Mouse (Mus musculus) Patski (cell line): ENCODE measurements around the gene Cacng8. TPM values are rescaled to one million over a fixed set of nuclear protein-coding genes. Genes with fewer than 3 reads are reported as not detected.

Source experiments
- ATAC-seq: fragments of 100-300 bp; one replicate; pipeline ENCODE4 v1.8.0; 2021
- CTCF ChIA-PET: fragments of 350-600 bp; sonication (Branson Sonifier 250); formaldehyde crosslinking; loops from one replicate; lab custom pipeline; 2022; ENCODE audit warnings: inconsistent platforms; lab: Charles Lee
- POLR2A ChIA-PET: fragments of 350-600 bp; sonication (Branson Sonifier 250); formaldehyde crosslinking; loops from one replicate; lab custom pipeline; 2022; ENCODE audit warnings: antibody characterized with exemption, inconsistent platforms; lab: Charles Lee
- DNase-seq: peaks from one replicate; pipeline ENCODE4 v3.0.0-alpha.2; 2011; ENCODE audit warnings: low read depth, low spot score
- H3K27me3 ChIP-seq: fragments of 371-371 bp; one replicate; pipeline ENCODE4 v1.5.1; 2021
- CTCF ChIP-seq: fragments of 100-300 bp; IDR thresholded peaks from one replicate; pipeline ENCODE4 v1.5.1; 2021
- in situ Hi-C: fragments of 300-500 bp; cut with MboI; formaldehyde crosslinking; loops from 3 replicates; pipeline ENCODE4 v1.11.1; 2018; ENCODE audit warnings: low pct_unique_long_range_greater_than_20kb, mixed read lengths
- polyA plus RNA-seq: library from polyadenylated mRNA; unstranded; gene quantifications from one replicate; pipeline ENCODE4 v1.2.3, GENCODE M21; 2021

The Cacng8 gene
- 1.7 TPM for polyA plus RNA-seq

DNA sequence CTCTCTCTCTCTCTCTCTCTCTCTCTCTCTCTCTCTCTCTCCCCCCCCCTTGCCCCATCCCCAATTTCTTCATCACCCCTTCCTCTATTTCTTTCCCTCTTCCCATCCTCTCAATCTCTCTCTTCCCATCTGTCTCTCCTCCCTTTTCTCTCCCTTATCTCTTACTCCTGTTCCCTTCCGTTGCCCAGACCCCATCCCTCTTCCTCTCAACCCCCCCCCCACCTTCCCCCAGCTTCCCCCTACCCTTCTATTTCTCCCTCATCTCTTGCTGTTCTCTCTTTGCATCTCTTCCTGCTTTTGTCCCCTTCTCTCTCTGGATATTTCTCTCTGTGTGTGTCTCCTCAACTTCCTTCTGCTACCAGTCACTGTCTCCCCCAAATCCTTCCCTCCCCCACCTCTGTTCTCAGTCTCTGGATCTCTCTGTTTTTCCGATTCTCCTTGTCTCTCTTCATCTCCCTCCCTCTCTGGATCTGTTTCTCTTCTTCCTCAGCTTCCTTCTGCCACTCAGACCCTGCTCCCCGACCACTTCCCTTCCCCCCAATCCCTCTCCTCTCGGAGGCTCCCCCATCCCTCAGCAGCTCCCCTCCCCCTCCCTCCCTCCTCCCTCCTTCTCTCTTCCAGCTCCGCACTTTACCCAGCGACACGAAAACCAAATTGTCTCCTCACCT lies at the start of gene Cacng8:
Gene Cacng8 (plus strand): TSS at position 271 of the 668 bp plus-strand sequence.
- CTCF ChIA-PET = no interaction called here
- DNase-seq = no peak
- TF ChIP-seq CTCF = no peak
- H3K27me3 ChIP-seq = no peaks in the 10 kb centered on the region
- no peak for ATAC-seq
- in situ Hi-C loops = no loop called here
- POLR2A ChIA-PET = no interaction called here

DNA sequence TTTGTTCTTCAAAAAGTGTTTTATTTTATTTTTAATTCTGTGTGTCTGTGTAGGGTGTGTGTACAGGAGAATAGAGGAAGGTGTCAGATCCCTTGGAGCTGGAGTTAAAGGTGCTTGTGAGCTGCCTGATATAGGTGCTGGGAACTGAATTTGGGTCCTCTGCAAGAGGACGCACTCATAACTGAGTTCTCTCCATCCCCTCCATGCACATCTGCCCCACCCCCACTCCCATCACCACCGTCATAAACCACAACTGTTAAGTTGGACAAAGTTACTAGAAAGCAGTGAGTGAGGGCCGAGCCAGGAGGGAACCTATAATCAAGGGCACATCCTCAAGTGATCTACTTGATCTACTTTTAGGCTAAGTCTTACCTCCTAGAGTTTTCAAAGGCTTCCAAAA lies 46.6 kb upstream of the Cacng8 start:
- POLR2A ChIA-PET = no interaction called here
- TF ChIP-seq CTCF = no peak
- DNase-seq = no peak
- in situ Hi-C loops = no loop called here
- H3K27me3 ChIP-seq = no peaks in the 10 kb centered on the region
- CTCF ChIA-PET = no interaction called here
- no peak for ATAC-seq

DNA sequence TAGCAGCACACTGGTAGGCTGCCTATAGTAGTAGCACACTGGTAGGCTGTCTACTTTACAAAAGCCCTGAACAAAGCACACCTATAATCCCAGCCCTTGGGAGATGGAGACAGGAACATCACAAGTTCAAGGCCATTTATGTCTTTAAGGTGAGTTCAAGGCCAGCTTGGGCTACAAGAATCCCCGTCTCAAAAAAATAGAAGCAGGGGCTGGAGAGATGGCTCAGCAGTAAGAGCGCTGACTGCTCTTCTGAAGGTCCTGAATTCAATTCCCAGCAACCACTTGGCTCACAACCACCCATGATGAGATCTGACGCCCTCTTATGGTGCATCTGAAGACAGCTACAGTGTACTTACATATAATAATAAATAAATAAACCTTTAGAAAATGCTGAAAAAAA lies 45.2 kb upstream of the Cacng8 start:
- CTCF ChIA-PET = no interaction called here
- in situ Hi-C loops = no loop called here
- H3K27me3 ChIP-seq = no peaks in the 10 kb centered on the region

DNA sequence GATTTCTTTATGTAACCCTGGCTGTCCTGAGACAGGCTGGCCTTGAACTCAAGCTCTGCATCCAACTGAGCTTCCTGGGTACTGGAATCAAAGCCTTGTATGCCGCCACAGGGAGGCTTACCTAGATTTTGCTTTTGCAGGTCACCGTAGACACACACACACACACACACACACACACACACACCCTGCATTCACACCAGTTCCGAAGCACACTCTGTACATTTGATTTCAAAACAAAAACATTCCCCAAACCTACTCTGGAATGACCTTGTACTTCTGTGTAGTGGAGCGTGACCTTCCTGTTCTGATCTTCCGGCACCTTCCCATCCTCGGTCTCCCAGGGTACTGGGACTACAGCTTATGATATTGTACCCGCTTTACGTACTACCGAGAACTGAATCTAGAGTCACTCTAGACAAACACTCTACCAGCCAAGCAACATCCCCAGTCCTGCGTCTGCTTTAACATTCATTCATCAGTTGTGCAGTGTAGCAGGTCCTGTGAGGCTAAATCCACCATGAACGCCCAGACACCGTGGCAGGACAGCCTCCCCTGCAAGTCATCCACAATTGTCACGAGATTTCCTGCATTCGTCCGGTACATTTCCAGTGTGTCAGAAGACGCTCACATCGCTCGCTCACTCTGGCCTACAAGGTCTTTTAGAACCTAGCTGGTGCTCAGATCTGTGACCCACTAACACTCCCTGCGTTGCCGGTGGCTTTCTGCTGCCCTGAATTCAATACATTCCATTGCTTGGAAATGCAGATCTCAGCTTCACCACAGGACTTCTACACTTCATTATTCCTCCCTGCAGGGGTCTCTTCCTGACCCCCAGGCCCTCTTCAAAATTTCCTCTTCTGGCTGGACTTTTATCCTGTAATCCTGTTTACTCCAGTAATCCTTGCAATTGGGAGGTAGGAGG lies 42.9 kb upstream of the Cacng8 start:
- ChIA-PET CTCF (no interaction called here), POLR2A (no interaction called here)
- no peak for DNase-seq
- TF ChIP-seq CTCF = no peak
- no peaks in the 10 kb centered on the region for H3K27me3 ChIP-seq
- in situ Hi-C loops = no loop called here
- no peak for ATAC-seq

More for the DNA sequence above, 45.2 kb upstream of the Cacng8 start:
- POLR2A ChIA-PET = no interaction called here
- ATAC-seq (no peak), DNase-seq (no peak)
- no peak for TF ChIP-seq CTCF

DNA sequence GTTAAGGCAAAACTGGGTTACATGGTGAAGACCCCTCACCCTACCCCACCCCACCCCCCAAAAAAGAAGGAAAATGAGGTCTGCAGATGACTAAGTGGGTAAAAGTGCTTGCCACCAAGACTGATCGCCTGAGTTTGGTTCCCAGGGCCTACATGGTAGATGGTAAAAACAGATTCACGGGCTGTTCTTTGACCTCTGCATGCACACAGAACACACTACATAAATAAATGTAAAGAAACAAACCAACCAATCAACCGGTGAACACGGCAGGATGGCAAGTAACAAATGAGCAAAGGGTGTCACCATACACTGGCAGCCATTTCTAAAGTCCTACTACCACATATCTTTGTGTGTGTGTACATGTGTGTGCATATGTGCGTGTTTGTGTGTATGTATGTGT lies 42.2 kb upstream of the Cacng8 start:
- ChIA-PET CTCF (no interaction called here), POLR2A (no interaction called here)
- no peak for TF ChIP-seq CTCF
- no peak for DNase-seq
- in situ Hi-C loops = no loop called here
- no peak for ATAC-seq
- H3K27me3 ChIP-seq = no peaks in the 10 kb centered on the region

DNA sequence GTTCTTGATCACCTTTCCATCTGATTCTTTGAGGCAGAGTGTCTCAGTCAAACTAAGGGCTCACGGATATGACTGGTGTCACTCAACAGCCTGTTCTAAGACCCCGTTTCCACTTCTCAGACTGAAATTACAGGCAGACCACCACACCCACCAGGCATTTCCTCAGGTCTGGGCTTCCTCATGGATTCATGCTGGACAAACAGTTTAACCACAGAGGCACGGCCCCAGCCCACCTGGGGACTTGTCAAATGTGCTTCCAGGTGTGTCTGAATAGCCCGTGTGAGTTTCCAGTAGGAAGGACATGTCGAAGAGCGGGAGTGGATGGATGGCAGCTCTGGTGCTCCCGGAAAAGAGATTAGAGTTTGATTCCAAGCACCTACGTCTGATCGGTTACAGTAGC lies 40.7 kb upstream of the Cacng8 start:
- no peak for TF ChIP-seq CTCF
- in situ Hi-C loops = no loop called here

DNA sequence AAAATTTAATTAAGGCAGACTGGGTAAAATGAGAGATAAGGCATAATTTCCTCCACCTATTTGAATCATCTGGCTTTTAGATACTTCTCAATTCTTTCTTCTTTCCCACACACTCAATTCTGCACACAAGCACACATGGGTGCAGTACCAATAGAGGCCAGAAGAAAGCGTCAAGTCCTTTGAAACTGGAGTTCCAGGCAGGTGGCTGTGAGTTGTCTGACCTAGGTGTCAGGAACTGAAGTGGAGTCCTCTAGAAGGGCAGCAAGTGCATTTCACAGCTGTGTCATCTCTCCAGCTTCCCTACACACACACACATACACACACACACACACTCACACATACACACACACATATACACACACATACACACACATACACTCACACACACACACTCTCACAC lies 38.9 kb upstream of the Cacng8 start:
- in situ Hi-C loops = no loop called here
- ATAC-seq (no peak), DNase-seq (no peak)
- no peaks in the 10 kb centered on the region for H3K27me3 ChIP-seq
- CTCF ChIA-PET = no interaction called here
- TF ChIP-seq CTCF = no peak
- POLR2A ChIA-PET = no interaction called here

More for the DNA sequence above, 40.7 kb upstream of the Cacng8 start:
- ChIA-PET CTCF (no interaction called here), POLR2A (no interaction called here)
- ATAC-seq (no peak), DNase-seq (no peak)
- H3K27me3 ChIP-seq = no peaks in the 10 kb centered on the region

DNA sequence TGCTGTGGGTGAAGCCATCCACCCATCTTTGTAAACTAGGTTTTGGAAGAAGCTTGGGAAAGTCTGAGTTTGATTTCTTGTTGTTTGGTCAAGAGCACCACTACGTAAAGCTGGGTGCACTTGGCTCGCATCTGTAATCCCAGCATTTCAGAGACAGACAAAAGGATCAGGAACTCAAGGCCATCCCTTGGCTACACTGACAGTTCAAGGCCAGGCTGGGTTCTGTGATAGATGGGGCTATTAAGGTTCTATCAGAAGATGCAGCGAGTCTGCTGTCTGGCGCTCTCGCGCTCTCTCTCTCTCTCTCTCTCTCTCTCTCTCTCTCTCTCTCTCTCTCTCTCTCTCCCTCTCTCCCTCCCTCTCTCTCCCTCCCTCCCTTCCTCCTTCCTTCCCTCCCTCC lies 35.6 kb upstream of the Cacng8 start:
- no peak for ATAC-seq
- TF ChIP-seq CTCF = no peak
- ChIA-PET CTCF (no interaction called here), POLR2A (no interaction called here)
- DNase-seq = no peak
- no peaks in the 10 kb centered on the region for H3K27me3 ChIP-seq
- in situ Hi-C loops = no loop called here

DNA sequence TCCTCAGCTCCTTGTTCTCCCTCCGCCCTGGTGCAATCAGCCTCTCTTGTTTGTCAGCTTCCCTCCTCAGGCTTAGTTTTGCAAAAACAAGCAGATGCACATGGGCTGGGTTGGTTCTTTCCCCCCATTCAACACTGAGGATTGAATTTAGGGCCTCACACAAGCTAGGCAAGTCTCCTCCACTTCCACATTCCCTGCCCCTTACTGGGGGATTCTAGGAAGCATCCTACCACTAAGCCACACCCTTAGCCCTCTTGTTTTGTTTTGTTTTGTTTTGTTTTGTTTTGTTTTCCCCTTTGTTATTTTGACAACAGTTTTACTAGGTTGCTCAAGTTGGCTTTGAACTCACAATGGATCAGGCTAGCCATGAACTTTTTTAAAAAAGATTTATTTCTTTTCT lies 29.8 kb upstream of the Cacng8 start:
- no peak for TF ChIP-seq CTCF
- CTCF ChIA-PET = no interaction called here

DNA sequence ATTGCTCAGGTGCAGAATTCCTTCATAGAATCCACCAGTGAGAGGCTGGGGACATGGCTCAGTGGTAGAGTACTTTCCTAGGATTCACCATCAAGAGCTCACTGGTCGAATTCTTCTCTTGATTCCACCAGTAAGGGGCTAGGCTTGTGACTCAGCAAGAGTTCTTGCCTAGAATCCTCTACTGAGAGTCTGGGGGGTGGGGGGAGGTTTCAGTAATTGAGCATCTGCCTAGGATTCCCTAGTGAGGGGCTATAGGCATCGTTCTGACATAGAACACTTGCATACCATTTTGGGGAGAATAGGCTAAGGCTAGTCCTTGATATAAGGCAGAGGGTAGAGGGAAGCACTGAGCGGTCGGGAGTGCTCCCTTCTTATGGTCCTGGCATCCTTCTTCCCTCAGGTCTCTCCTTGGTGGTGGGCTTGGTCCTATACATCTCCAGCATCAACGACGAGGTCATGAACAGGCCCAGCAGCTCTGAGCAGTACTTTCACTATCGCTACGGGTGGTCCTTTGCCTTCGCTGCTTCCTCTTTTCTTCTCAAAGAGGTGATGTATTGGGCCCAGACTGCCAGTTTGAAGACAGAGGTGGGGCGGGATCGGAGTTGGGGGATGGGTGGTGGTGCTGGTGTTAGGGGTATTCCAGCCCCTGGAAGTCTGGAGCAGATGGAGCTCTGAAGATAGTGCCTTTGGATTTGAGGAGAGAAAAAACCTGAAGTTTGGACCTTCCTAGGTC lies 24.8 kb upstream of the Cacng8 start:
- in situ Hi-C loops = no loop called here
- POLR2A ChIA-PET = no interaction called here
- peaks cover 3% of the 10 kb centered on the region for H3K27me3 ChIP-seq
- ATAC-seq = no peak
- no peak for DNase-seq
- CTCF ChIA-PET = interaction anchor here (0.6 kb wide), 1 partner anchor 45 kb away, joined by 3 read pairs; no protein-coding TSS in a partner anchor
- no peak for TF ChIP-seq CTCF

More for the DNA sequence above, 29.8 kb upstream of the Cacng8 start:
- H3K27me3 ChIP-seq = no peaks in the 10 kb centered on the region
- in situ Hi-C loops = no loop called here
- DNase-seq (no peak), ATAC-seq (no peak)
- POLR2A ChIA-PET = no interaction called here
